Mouse (Mus musculus): ENCODE measurements around the gene Abi1.
"Not testable (repeated sequence)": the region's sequence is repeated elsewhere in the genome, so short reads cannot be mapped to it uniquely, and the experiment has no call there.

The Abi1 gene

GRCm38 (mm10) chr2:22999620-23000019 lies 40.4 kb downstream of the Abi1 start:
- in situ Hi-C loops (cut with MboI; ENCODE audit: low pct_unique_long_range_greater_than_20kb in 1 of 2, low sequenced_read_pairs in 2 of 2, unreplicated experiment in 1 of 2): no loop called here

- in situ Hi-C loops (cut with MboI; ENCODE audit: low pct_unique_long_range_greater_than_20kb in 1 of 2, low sequenced_read_pairs in 2 of 2, unreplicated experiment in 1 of 2): no loop called here
Measured at GRCm38 (mm10) chr2:22998804-22999203, 41.2 kb downstream of the Abi1 start.

GRCm38 (mm10) chr2:22998015-22998414 lies 42.0 kb downstream of the Abi1 start:
- in situ Hi-C loops (cut with MboI; ENCODE audit: low pct_unique_long_range_greater_than_20kb in 1 of 2, low sequenced_read_pairs in 2 of 2, unreplicated experiment in 1 of 2): no loop called here

- in situ Hi-C loops (cut with MboI; ENCODE audit: low pct_unique_long_range_greater_than_20kb in 1 of 2, low sequenced_read_pairs in 2 of 2, unreplicated experiment in 1 of 2): no loop called here
Measured at GRCm38 (mm10) chr2:22996071-22996470, 44.0 kb downstream of the Abi1 start.

GRCm38 (mm10) chr2:22985973-22986657 lies 53.9 kb downstream of the Abi1 start:
- in situ Hi-C loops (cut with MboI; ENCODE audit: low pct_unique_long_range_greater_than_20kb in 1 of 2, low sequenced_read_pairs in 2 of 2, unreplicated experiment in 1 of 2): no loop called here

GRCm38 (mm10) chr2:22977387-22977973 lies 62.6 kb downstream of the Abi1 start:
- in situ Hi-C loops (cut with MboI; ENCODE audit: low pct_unique_long_range_greater_than_20kb in 1 of 2, low sequenced_read_pairs in 2 of 2, unreplicated experiment in 1 of 2): no loop called here

GRCm38 (mm10) chr2:22962970-22963369 lies 77.1 kb downstream of the Abi1 start:
- in situ Hi-C loops (cut with MboI; ENCODE audit: low pct_unique_long_range_greater_than_20kb in 1 of 2, low sequenced_read_pairs in 2 of 2, unreplicated experiment in 1 of 2): no loop called here

GRCm38 (mm10) chr2:22962242-22962641 lies 77.8 kb downstream of the Abi1 start:
- in situ Hi-C loops (cut with MboI; ENCODE audit: low pct_unique_long_range_greater_than_20kb in 1 of 2, low sequenced_read_pairs in 2 of 2, unreplicated experiment in 1 of 2): no loop called here

- in situ Hi-C loops (cut with MboI; ENCODE audit: low pct_unique_long_range_greater_than_20kb in 1 of 2, low sequenced_read_pairs in 2 of 2, unreplicated experiment in 1 of 2): no loop called here
Measured at GRCm38 (mm10) chr2:22961681-22962080, 78.4 kb downstream of the Abi1 start.

GRCm38 (mm10) chr2:22957415-22957814 lies 82.6 kb downstream of the Abi1 start:
- in situ Hi-C loops (cut with MboI; ENCODE audit: low pct_unique_long_range_greater_than_20kb in 1 of 2, low sequenced_read_pairs in 2 of 2, unreplicated experiment in 1 of 2): no loop called here

- in situ Hi-C loops (cut with MboI; ENCODE audit: low pct_unique_long_range_greater_than_20kb in 1 of 2, low sequenced_read_pairs in 2 of 2, unreplicated experiment in 1 of 2): no loop called here
Measured at GRCm38 (mm10) chr2:22955914-22956313, 84.1 kb downstream of the Abi1 start.

- in situ Hi-C loops (cut with MboI; ENCODE audit: low pct_unique_long_range_greater_than_20kb in 1 of 2, low sequenced_read_pairs in 2 of 2, unreplicated experiment in 1 of 2): no loop called here
Measured at GRCm38 (mm10) chr2:22954278-22954677, 85.8 kb downstream of the Abi1 start.

GRCm38 (mm10) chr2:22949956-22950355 lies 90.1 kb downstream of the Abi1 start:
- in situ Hi-C loops (cut with MboI; ENCODE audit: low pct_unique_long_range_greater_than_20kb in 1 of 2, low sequenced_read_pairs in 2 of 2, unreplicated experiment in 1 of 2): no loop called here

GRCm38 (mm10) chr2:22933556-22933955 lies 106.5 kb downstream of the Abi1 start:
- in situ Hi-C loops (cut with MboI; ENCODE audit: low pct_unique_long_range_greater_than_20kb in 1 of 2, low sequenced_read_pairs in 2 of 2, unreplicated experiment in 1 of 2): no loop called here

- in situ Hi-C loops (cut with MboI; ENCODE audit: low pct_unique_long_range_greater_than_20kb in 1 of 2, low sequenced_read_pairs in 2 of 2, unreplicated experiment in 1 of 2): no loop called here
Measured at GRCm38 (mm10) chr2:22928259-22928658, 111.8 kb downstream of the Abi1 start.

- in situ Hi-C loops (cut with MboI; ENCODE audit: low pct_unique_long_range_greater_than_20kb in 1 of 2, low sequenced_read_pairs in 2 of 2, unreplicated experiment in 1 of 2): not testable (repeated sequence)
Measured at GRCm38 (mm10) chr2:22925911-22926310, 114.1 kb downstream of the Abi1 start.

GRCm38 (mm10) chr2:22918651-22919050 lies 121.4 kb downstream of the Abi1 start:
- in situ Hi-C loops (cut with MboI; ENCODE audit: low pct_unique_long_range_greater_than_20kb in 1 of 2, low sequenced_read_pairs in 2 of 2, unreplicated experiment in 1 of 2): loop anchor here in 1 of 2 experiments (10.0 kb wide), 1 partner anchor 156 kb away; no protein-coding TSS in a partner anchor

- in situ Hi-C loops (cut with MboI; ENCODE audit: low pct_unique_long_range_greater_than_20kb in 1 of 2, low sequenced_read_pairs in 2 of 2, unreplicated experiment in 1 of 2): loop anchor here in 1 of 2 experiments (10.0 kb wide), 1 partner anchor 160 kb away; no protein-coding TSS in a partner anchor
Measured at GRCm38 (mm10) chr2:22914421-22914820, 125.6 kb downstream of the Abi1 start.

- in situ Hi-C loops (cut with MboI; ENCODE audit: low pct_unique_long_range_greater_than_20kb in 1 of 2, low sequenced_read_pairs in 2 of 2, unreplicated experiment in 1 of 2): no loop called here
Measured at GRCm38 (mm10) chr2:22903947-22904346, 136.1 kb downstream of the Abi1 start.

All from mouse embryonic stem cell (cell line).